8 mouse cellular contexts compared by ENCODE assay signal in the genomic region with DNA sequence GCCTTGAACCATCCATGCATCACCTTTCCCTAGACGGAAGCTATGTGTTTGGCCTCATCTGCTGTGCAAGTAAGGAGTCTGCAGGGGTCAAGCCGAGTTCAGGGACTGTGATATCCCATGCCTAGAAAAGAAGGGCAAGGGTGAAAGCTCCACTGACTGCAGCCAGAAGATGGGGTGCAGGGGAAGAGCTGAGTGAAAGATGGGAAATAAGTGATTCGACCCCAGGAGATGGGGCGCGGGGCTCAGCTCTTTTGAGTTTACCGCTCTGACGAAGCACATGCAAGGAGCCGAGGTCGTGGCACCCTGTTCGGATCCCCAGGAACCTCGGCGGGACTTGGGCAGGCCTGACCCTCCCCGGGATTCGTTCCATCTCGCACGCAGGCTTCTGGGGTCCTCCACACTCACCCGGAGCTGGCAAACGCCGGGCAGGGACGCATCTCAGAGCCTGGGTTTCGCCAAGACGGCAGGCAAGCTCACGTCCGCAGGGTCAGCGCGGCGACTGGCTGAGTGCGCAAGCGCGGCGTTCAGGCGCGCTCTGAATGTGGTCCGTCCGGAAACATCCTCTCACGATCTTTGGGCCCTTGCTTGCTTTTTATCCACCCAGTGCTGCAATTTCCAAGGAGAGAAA. TPM values are rescaled to one million over a fixed set of nuclear protein-coding genes. Genes with fewer than 3 reads are reported as not detected.
DNase-seq lines count a peak whose midpoint lies in the region; ATAC-seq lines count a peak whose summit lies in the region.

Zfp770 (minus strand) TSS at position 538 of the 628 bp plus-strand sequence.

- no peaks in the 10 kb centered on the region for H3K27me3 ChIP-seq in embryonic facial prominence, embryonic 11.5 days (ENCODE audit: control insufficient read depth, insufficient read depth, low read length)
- no peaks in the 10 kb centered on the region for H3K27me3 ChIP-seq in midbrain, embryonic 11.5 days (ENCODE audit: control insufficient read depth, insufficient read depth, low read length)

- intact Hi-C loops in left cerebral cortex, postnatal 4 days (cut with DNase I) = no loop called here

- no peaks in the 10 kb centered on the region for H3K9me3 ChIP-seq in embryonic facial prominence, embryonic 11.5 days (replicated peaks; ENCODE audit: control insufficient read depth, low read length)
- H3K9me3 ChIP-seq in midbrain, embryonic 11.5 days (ENCODE audit: control insufficient read depth, low read length) = no peaks in the 10 kb centered on the region

- H3K4me3 ChIP-seq in embryonic facial prominence, embryonic 11.5 days (ENCODE audit: low read depth, low read length) = peak within 1 kb of the TSS; percentile 74
- peak within 1 kb of the TSS; percentile 73 for H3K4me3 ChIP-seq in midbrain, embryonic 11.5 days (ENCODE audit: low read depth, low read length)

- H3K36me3 ChIP-seq in embryonic facial prominence, embryonic 11.5 days (replicated peaks; ENCODE audit: control insufficient read depth, insufficient read depth, low read depth, low read length) = no peaks in the 10 kb centered on the region
- H3K36me3 ChIP-seq in midbrain, embryonic 11.5 days (ENCODE audit: control insufficient read depth, insufficient read depth, low read length) = peaks cover 2% of the 10 kb centered on the region; the same call in 1 of the 2 replicates

- peak; percentile 78 for DNase-seq in adrenal gland, postnatal 25 days
- DNase-seq in embryonic facial prominence, embryonic 11.5 days (ENCODE audit: low spot score) = peak; percentile 85
- peak; percentile 98 for DNase-seq in heart, adult 11 months
- peak; percentile 73 for DNase-seq in kidney, adult 11 months
- peak; percentile 79 for DNase-seq in left cerebral cortex, postnatal 4 days
- peak; percentile 99 for DNase-seq in midbrain, embryonic 11.5 days (ENCODE audit: low spot score, missing footprints)
- peak; percentile 77 for DNase-seq in right cerebral cortex, postnatal 4 days
- DNase-seq in yolk sac, embryonic 10.5 days (ENCODE audit: low spot score) = peak; percentile 75

- ATAC-seq in embryonic facial prominence, embryonic 11.5 days (replicated peaks; ENCODE audit: insufficient number of reproducible peaks, low FRiP score, low TSS enrichment, low read depth) = peak; percentile 84
- ATAC-seq in midbrain, embryonic 11.5 days (ENCODE audit: low FRiP score) = peak; percentile 95

- H3K27ac ChIP-seq in embryonic facial prominence, embryonic 11.5 days (replicated peaks; ENCODE audit: low read depth, low read length) = peak within 1 kb of the TSS; percentile 17; the same call in 1 of the 2 replicates
- H3K27ac ChIP-seq in midbrain, embryonic 11.5 days (ENCODE audit: low read depth, low read length) = peak within 1 kb of the TSS; percentile 55; the same call in 1 of the 2 replicates

- peak within 1 kb of the TSS; percentile 62 for H3K4me2 ChIP-seq in embryonic facial prominence, embryonic 11.5 days (ENCODE audit: low read depth, low read length)
- peak within 1 kb of the TSS; percentile 52 for H3K4me2 ChIP-seq in midbrain, embryonic 11.5 days

- WGBS in embryonic facial prominence, embryonic 11.5 days = under 1% methylated on average over 36 of the region's 36 CpGs
- under 1% methylated on average over 36 of the region's 36 CpGs for WGBS in midbrain, embryonic 11.5 days

- peak within 1 kb of the TSS; percentile 87 for H3K9ac ChIP-seq in embryonic facial prominence, embryonic 11.5 days (replicated peaks; ENCODE audit: low read length)
- peak within 1 kb of the TSS; percentile 92 for H3K9ac ChIP-seq in midbrain, embryonic 11.5 days (ENCODE audit: low read length)

- H3K4me1 ChIP-seq in embryonic facial prominence, embryonic 11.5 days (ENCODE audit: control insufficient read depth, insufficient read depth, low read length) = no peaks in the 10 kb centered on the region
- peaks cover 9% of the 10 kb centered on the region; the same call in 1 of the 2 replicates for H3K4me1 ChIP-seq in midbrain, embryonic 11.5 days (ENCODE audit: control insufficient read depth, insufficient read depth, low read length)

RNA-seq across cellular contexts. Expression of gene Zfp770, which starts in this region (rescaled TPM):
- total RNA-seq in adrenal gland, postnatal 25 days (2021) = 11.6 and 11.9 TPM in 2 replicates
- polyA plus RNA-seq in embryonic facial prominence, embryonic 11.5 days (2014; fragmentation: Nextera tagmentation; extraction: Ambion mirVana) = 3.8 and 5.5 TPM in 2 replicates
- total RNA-seq in left cerebral cortex, postnatal 4 days (2021) = 10 to 100 TPM; 29.4 to 30.2 TPM
- 3.9 and 4.3 TPM in 2 replicates for polyA plus RNA-seq in midbrain, embryonic 11.5 days (2014; fragmentation: Nextera tagmentation; extraction: Ambion mirVana)

Comparison
In these comparisons a context has a peak if more than half of its experiments do, and no peak if none do; other contexts are left out.
1. Peak in every context shown above with its lines: DNase-seq, ATAC-seq, H3K4me3 ChIP-seq and H3K27ac ChIP-seq.